In genomic region chr1:147138176-147138575, GRCm38 (mm10) we compare ENCODE assay signal across 21 mouse cellular contexts.
DNase-seq lines count a peak whose midpoint lies in the region; ATAC-seq and TF ChIP-seq lines count a peak whose summit lies in the region.
"Had no signal": no experiment of that assay in that cellular context is flagged by ENCODE, and none has a peak within 500 bp of the region (broad histone marks: within the 10 kb centered on the region; RNA-seq: fewer than 3 reads in every experiment).

No protein-coding gene starts in this region.

- H3K27me3 ChIP-seq in hindbrain, embryonic 12.5 days: no peaks in the 10 kb centered on the region
- H3K27me3 ChIP-seq in hindbrain, embryonic 13.5 days: no peaks in the 10 kb centered on the region
- no peaks in the 10 kb centered on the region for H3K27me3 ChIP-seq in midbrain, postnatal 0 days (ENCODE audit: insufficient read depth, low read length)
- H3K27me3 ChIP-seq in midbrain, embryonic 16.5 days (ENCODE audit: control insufficient read depth, insufficient read depth, low read depth, low read length): no peaks in the 10 kb centered on the region
- H3K27me3 ChIP-seq in hindbrain, embryonic 14.5 days (ENCODE audit: control insufficient read depth, insufficient read depth, low read length): no peaks in the 10 kb centered on the region
- H3K27me3 ChIP-seq: embryonic facial prominence, embryonic 12.5 days; forebrain, embryonic 15.5 days; limb, embryonic 15.5 days; liver, embryonic 15.5 days; midbrain, embryonic 12.5 days; neural tube, embryonic 13.5 days had no signal

- WGBS in hindbrain, embryonic 12.5 days: 62% methylated on average over 2 of the region's 2 CpGs
- 44% methylated on average over 2 of the region's 2 CpGs for WGBS in hindbrain, embryonic 13.5 days
- WGBS in midbrain, postnatal 0 days: 72% methylated on average over 2 of the region's 2 CpGs
- 61% methylated on average over 2 of the region's 2 CpGs for WGBS in midbrain, embryonic 16.5 days
- whole genome bisulfite sequencing in hindbrain, embryonic 14.5 days: 48% methylated on average over 2 of the region's 2 CpGs

- TF ChIP-seq CTCF in midbrain, postnatal 0 days (IDR thresholded peaks at IDR 0.05): no peak

- H3K4me2 ChIP-seq in hindbrain, embryonic 12.5 days (replicated peaks): no peak overlapping the region
- H3K4me2 ChIP-seq in hindbrain, embryonic 13.5 days: no peak overlapping the region
- no peak overlapping the region for H3K4me2 ChIP-seq in midbrain, postnatal 0 days (ENCODE audit: low read depth, low read length, poor library complexity, severe bottlenecking)
- no peak overlapping the region for H3K4me2 ChIP-seq in midbrain, embryonic 16.5 days (ENCODE audit: low read length)
- no peak overlapping the region for H3K4me2 ChIP-seq in hindbrain, embryonic 14.5 days (replicated peaks)
- H3K4me2 ChIP-seq: embryonic facial prominence, embryonic 12.5 days; forebrain, embryonic 15.5 days; limb, embryonic 15.5 days; liver, embryonic 15.5 days; midbrain, embryonic 12.5 days; neural tube, embryonic 13.5 days had no signal

- no peak overlapping the region for H3K27ac ChIP-seq in hindbrain, embryonic 12.5 days
- no peak overlapping the region for H3K27ac ChIP-seq in hindbrain, embryonic 13.5 days
- no peak overlapping the region for H3K27ac ChIP-seq in midbrain, postnatal 0 days (ENCODE audit: low read depth, low read length)
- H3K27ac ChIP-seq in midbrain, embryonic 16.5 days (ENCODE audit: low read length): no peak overlapping the region
- no peak overlapping the region for H3K27ac ChIP-seq in hindbrain, embryonic 14.5 days
- H3K27ac ChIP-seq: embryonic facial prominence, embryonic 12.5 days; forebrain, embryonic 15.5 days; heart, embryonic 10.5 days; limb, embryonic 15.5 days; liver, embryonic 15.5 days; midbrain, embryonic 12.5 days; neural tube, embryonic 13.5 days; stomach, postnatal 0 days had no signal

- H3K4me3 ChIP-seq in hindbrain, embryonic 12.5 days: no peak overlapping the region
- no peak overlapping the region for H3K4me3 ChIP-seq in hindbrain, embryonic 13.5 days
- no peak overlapping the region for H3K4me3 ChIP-seq in midbrain, postnatal 0 days (ENCODE audit: low read depth, low read length)
- H3K4me3 ChIP-seq in midbrain, embryonic 16.5 days (ENCODE audit: low read depth, low read length): no peak overlapping the region
- H3K4me3 ChIP-seq in hindbrain, embryonic 14.5 days (replicated peaks; ENCODE audit: low read length): no peak overlapping the region
- H3K4me3 ChIP-seq: embryonic facial prominence, embryonic 12.5 days; erythroblast, embryonic 14.5 days; forebrain, embryonic 15.5 days; heart, embryonic 10.5 days; limb, embryonic 15.5 days; liver, embryonic 15.5 days; midbrain, embryonic 12.5 days; neural tube, embryonic 13.5 days had no signal

- peak; percentile 7 for DNase-seq in adrenal gland, adult 2 months
- DNase-seq in adrenal gland, postnatal 14 days: no peak
- peak; percentile 11 for DNase-seq in midbrain, postnatal 0 days (ENCODE audit: low spot score)
- peak; percentile 28 for DNase-seq in hindbrain, embryonic 14.5 days (ENCODE audit: low spot score)
- DNase-seq in lung, postnatal 36 days: no peak
- DNase-seq: cerebellum, adult 2 months; kidney, adult 2 months; kidney, postnatal 36 days had no signal

- H3K4me1 ChIP-seq in hindbrain, embryonic 12.5 days: no peaks in the 10 kb centered on the region
- H3K4me1 ChIP-seq in hindbrain, embryonic 13.5 days (replicated peaks): no peaks in the 10 kb centered on the region
- H3K4me1 ChIP-seq in midbrain, postnatal 0 days (ENCODE audit: insufficient read depth, low read length): no peaks in the 10 kb centered on the region
- no peaks in the 10 kb centered on the region for H3K4me1 ChIP-seq in midbrain, embryonic 16.5 days (ENCODE audit: control insufficient read depth, insufficient read depth, low read length)
- no peaks in the 10 kb centered on the region for H3K4me1 ChIP-seq in hindbrain, embryonic 14.5 days (replicated peaks; ENCODE audit: control insufficient read depth, insufficient read depth, low read length)
- H3K4me1 ChIP-seq: embryonic facial prominence, embryonic 12.5 days; forebrain, embryonic 15.5 days; heart, embryonic 10.5 days; limb, embryonic 15.5 days; liver, embryonic 15.5 days; midbrain, embryonic 12.5 days; neural tube, embryonic 13.5 days had no signal

- no peaks in the 10 kb centered on the region for H3K36me3 ChIP-seq in hindbrain, embryonic 12.5 days
- no peaks in the 10 kb centered on the region for H3K36me3 ChIP-seq in hindbrain, embryonic 13.5 days
- no peaks in the 10 kb centered on the region for H3K36me3 ChIP-seq in midbrain, postnatal 0 days (ENCODE audit: insufficient read depth, low read length)
- no peaks in the 10 kb centered on the region for H3K36me3 ChIP-seq in midbrain, embryonic 16.5 days (ENCODE audit: control insufficient read depth, insufficient read depth, low read length)
- no peaks in the 10 kb centered on the region for H3K36me3 ChIP-seq in hindbrain, embryonic 14.5 days (replicated peaks; ENCODE audit: control insufficient read depth, insufficient read depth)
- H3K36me3 ChIP-seq: embryonic facial prominence, embryonic 12.5 days; forebrain, embryonic 15.5 days; G1E; heart, embryonic 10.5 days; limb, embryonic 15.5 days; liver, embryonic 15.5 days; midbrain, embryonic 12.5 days; neural tube, embryonic 13.5 days had no signal

- ATAC-seq in hindbrain, embryonic 12.5 days (ENCODE audit: low FRiP score): peak; percentile 40; the same call in 1 of the 2 replicates
- ATAC-seq in hindbrain, embryonic 13.5 days (ENCODE audit: low FRiP score): no peak
- ATAC-seq in midbrain, postnatal 0 days (ENCODE audit: low FRiP score): no peak
- no peak for ATAC-seq in midbrain, embryonic 16.5 days
- ATAC-seq in hindbrain, embryonic 14.5 days (ENCODE audit: low FRiP score): 0 out of 2 replicates have a peak, but pooled peaks have one; percentile 53
- ATAC-seq: forebrain, embryonic 15.5 days had no signal

- no peak overlapping the region for H3K9ac ChIP-seq in hindbrain, embryonic 12.5 days
- H3K9ac ChIP-seq in hindbrain, embryonic 13.5 days: no peak overlapping the region
- H3K9ac ChIP-seq in midbrain, postnatal 0 days (replicated peaks; ENCODE audit: low read length, poor library complexity, severe bottlenecking): no peak overlapping the region
- H3K9ac ChIP-seq in midbrain, embryonic 16.5 days (ENCODE audit: low read depth, low read length): no peak overlapping the region
- no peak overlapping the region for H3K9ac ChIP-seq in hindbrain, embryonic 14.5 days
- H3K9ac ChIP-seq: embryonic facial prominence, embryonic 12.5 days; forebrain, embryonic 15.5 days; limb, embryonic 15.5 days; liver, embryonic 15.5 days; midbrain, embryonic 12.5 days; neural tube, embryonic 13.5 days had no signal

- no peaks in the 10 kb centered on the region for H3K9me3 ChIP-seq in hindbrain, embryonic 12.5 days (replicated peaks)
- H3K9me3 ChIP-seq in hindbrain, embryonic 13.5 days: no peaks in the 10 kb centered on the region
- no peaks in the 10 kb centered on the region for H3K9me3 ChIP-seq in midbrain, postnatal 0 days (ENCODE audit: low read length)
- H3K9me3 ChIP-seq in midbrain, embryonic 16.5 days (replicated peaks; ENCODE audit: control insufficient read depth, low read length, poor library complexity, severe bottlenecking): no peaks in the 10 kb centered on the region
- no peaks in the 10 kb centered on the region for H3K9me3 ChIP-seq in hindbrain, embryonic 14.5 days (ENCODE audit: control insufficient read depth, low read length)
- H3K9me3 ChIP-seq: embryonic facial prominence, embryonic 12.5 days; forebrain, embryonic 15.5 days; G1E; heart, embryonic 10.5 days; limb, embryonic 15.5 days; liver, embryonic 15.5 days; midbrain, embryonic 12.5 days; neural tube, embryonic 13.5 days had no signal

Comparison
In these comparisons a context has a peak if more than half of its experiments do, and no peak if none do; other contexts are left out.
1. DNase-seq: peak in adrenal gland, adult 2 months (single experiment), midbrain, postnatal 0 days (single experiment) and hindbrain, embryonic 14.5 days (single experiment); none in adrenal gland, postnatal 14 days (single experiment) and lung, postnatal 36 days (single experiment).
2. ATAC-seq: peak in hindbrain, embryonic 12.5 days (single experiment) and hindbrain, embryonic 14.5 days (single experiment); none in hindbrain, embryonic 13.5 days (single experiment), midbrain, postnatal 0 days (single experiment) and midbrain, embryonic 16.5 days (single experiment).